ENCODE assay signal across 26 mouse cellular contexts in genomic region chr13:45839901-45840300, GRCm38 (mm10).
DNase-seq lines count a peak whose midpoint lies in the region; ATAC-seq and TF ChIP-seq lines count a peak whose summit lies in the region.
"Had no signal": no experiment of that assay in that cellular context is flagged by ENCODE, and none has a peak within 500 bp of the region (broad histone marks: within the 10 kb centered on the region; RNA-seq: fewer than 3 reads in every experiment).

No protein-coding gene starts in this region.

- peak; percentile 79 for DNase-seq in heart, adult 11 months
- no peak for DNase-seq in heart, postnatal 36 days
- DNase-seq in liver: no peak
- peak; percentile 25 for DNase-seq in natural killer cell, adult 2 months (ENCODE audit: low spot score in 2 of 2)
- no peak for DNase-seq in cerebellum, postnatal 36 days
- no peak for DNase-seq in T-cell, adult 2 months (ENCODE audit: low spot score)
- DNase-seq: adrenal gland, postnatal 10 days; B cell, adult 2 months; cerebellum, adult 11-12 months; cerebellum, postnatal 10 days; forebrain, postnatal 0 days; gastrocnemius, postnatal 36 days; heart, postnatal 4 days; thymus, adult 18-20 months; thymus, postnatal 36 days had no signal

- H3K9me3 ChIP-seq in liver, embryonic 16.5 days (replicated peaks; ENCODE audit: control insufficient read depth, low read length): no peaks in the 10 kb centered on the region
- H3K9me3 ChIP-seq: heart, embryonic 10.5 days; hindbrain, embryonic 15.5 days; midbrain, embryonic 10.5 days; neural tube, embryonic 15.5 days had no signal

- H3K27ac ChIP-seq in liver, embryonic 16.5 days (ENCODE audit: low read length): peak overlapping the region; percentile 42; the same call in 1 of the 2 replicates
- peak overlapping the region; percentile 65 for H3K27ac ChIP-seq in bone marrow macrophage, adult 2 months (ENCODE audit: insufficient read depth, low read depth, low read length)
- H3K27ac ChIP-seq: heart, embryonic 10.5 days; hindbrain, embryonic 15.5 days; left cerebral cortex, adult 2 months; liver, embryonic 14.5 days; midbrain, embryonic 10.5 days; neural tube, embryonic 15.5 days had no signal

- no peak for ATAC-seq in liver, embryonic 16.5 days (ENCODE audit: low read depth)
- ATAC-seq: activated CD4-positive, CD25-positive, alpha-beta regulatory T cell, adult 4 months; forebrain, postnatal 0 days; intestine, embryonic 16.5 days; midbrain, embryonic 16.5 days had no signal

- no peak overlapping the region for H3K9ac ChIP-seq in liver, embryonic 16.5 days (ENCODE audit: low read depth, low read length)
- H3K9ac ChIP-seq: forebrain, postnatal 0 days; hindbrain, embryonic 15.5 days; liver, embryonic 14.5 days; neural tube, embryonic 15.5 days had no signal

- no peak for TF ChIP-seq POLR2A in bone marrow macrophage, adult 2 months (IDR thresholded peaks at IDR 0.05; ENCODE audit: borderline replicate concordance, low read depth, low read length)

- no peaks in the 10 kb centered on the region for H3K36me3 ChIP-seq in liver, embryonic 16.5 days (ENCODE audit: control insufficient read depth, insufficient read depth)
- H3K36me3 ChIP-seq: hindbrain, embryonic 15.5 days; midbrain, embryonic 10.5 days; neural tube, embryonic 15.5 days had no signal

- H3K4me2 ChIP-seq in liver, embryonic 16.5 days (ENCODE audit: low read depth, low read length): no peak overlapping the region
- H3K4me2 ChIP-seq: hindbrain, embryonic 15.5 days; neural tube, embryonic 15.5 days had no signal

- H3K4me3 ChIP-seq in liver, embryonic 16.5 days (ENCODE audit: low read depth, low read length): no peak overlapping the region
- peak overlapping the region; percentile 22 for H3K4me3 ChIP-seq in bone marrow macrophage, adult 2 months (ENCODE audit: insufficient read depth, low read length)
- H3K4me3 ChIP-seq: heart, embryonic 10.5 days; hindbrain, embryonic 15.5 days; left cerebral cortex, adult 2 months; midbrain, embryonic 10.5 days; neural tube, embryonic 15.5 days had no signal

- H3K27me3 ChIP-seq in liver, embryonic 16.5 days (ENCODE audit: control insufficient read depth, insufficient read depth, low read depth, low read length): no peaks in the 10 kb centered on the region
- H3K27me3 ChIP-seq: hindbrain, embryonic 15.5 days; neural tube, embryonic 15.5 days had no signal

- intact Hi-C loops in heart, postnatal 36 days (cut with DNase I): no loop called here

- 42% methylated on average over 7 of the region's 7 CpGs for WGBS in liver, embryonic 16.5 days (ENCODE audit: insufficient replicate concordance)

- H3K4me1 ChIP-seq in liver, embryonic 16.5 days (ENCODE audit: control insufficient read depth, low read depth, low read length): no peaks in the 10 kb centered on the region
- peaks cover 35% of the 10 kb centered on the region for H3K4me1 ChIP-seq in bone marrow macrophage, adult 2 months (ENCODE audit: control insufficient read depth, insufficient read depth, low read length)
- H3K4me1 ChIP-seq: midbrain, embryonic 10.5 days had no signal

- TF ChIP-seq CTCF in bone marrow macrophage, adult 2 months (IDR thresholded peaks at IDR 0.05; ENCODE audit: low read depth, low read length): no peak

Comparison
In these comparisons a context has a peak if more than half of its experiments do, and no peak if none do; other contexts are left out.
1. DNase-seq: peak in heart, adult 11 months (single experiment) and natural killer cell, adult 2 months (2 of 2); none in heart, postnatal 36 days (0 of 2), liver (single experiment), cerebellum, postnatal 36 days (0 of 2) and T-cell, adult 2 months (single experiment).